Mouse (Mus musculus) ovary, postnatal 10 days (tissue): ENCODE results near the gene Gm1043.

Experiments
- DNase-seq: peaks from one replicate; pipeline ENCODE4 v3.0.0; 2022; ENCODE audit warnings: low spot score

The Gm1043 gene

DNA sequence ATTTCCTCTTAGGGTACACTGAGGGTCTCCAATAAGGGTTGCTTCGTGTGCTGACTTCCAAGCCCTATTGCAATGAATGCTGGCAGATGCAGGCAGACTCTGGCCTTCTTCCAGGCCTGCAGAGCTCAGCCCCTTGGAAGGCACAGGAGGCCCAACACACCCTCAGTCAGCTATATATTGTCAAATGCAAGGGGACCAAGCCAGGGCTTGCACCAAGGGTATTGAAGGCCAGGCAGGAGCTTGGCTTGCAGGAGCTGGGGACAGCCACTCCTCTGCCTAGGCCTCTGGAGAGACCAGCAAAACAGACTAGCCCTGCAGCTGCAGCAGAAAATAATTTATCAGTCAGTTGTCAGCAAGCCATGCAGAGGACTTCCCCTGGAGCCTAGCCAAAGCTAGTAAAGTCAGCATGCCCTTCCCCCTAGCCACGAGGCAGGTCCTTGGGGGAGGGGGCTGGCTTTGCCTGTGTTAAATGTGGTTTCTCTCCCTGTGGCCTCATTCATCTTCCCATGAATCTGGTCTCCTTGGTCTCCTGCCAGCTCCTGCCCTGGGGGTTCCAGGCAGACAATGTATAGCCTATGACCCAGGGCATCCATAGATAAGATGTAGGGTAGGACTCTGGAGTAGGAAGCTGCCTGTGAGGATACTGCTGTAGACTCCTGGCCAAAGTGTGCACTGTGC is 113.0 kb downstream of the Gm1043 start:
- no peak for DNase-seq

DNA sequence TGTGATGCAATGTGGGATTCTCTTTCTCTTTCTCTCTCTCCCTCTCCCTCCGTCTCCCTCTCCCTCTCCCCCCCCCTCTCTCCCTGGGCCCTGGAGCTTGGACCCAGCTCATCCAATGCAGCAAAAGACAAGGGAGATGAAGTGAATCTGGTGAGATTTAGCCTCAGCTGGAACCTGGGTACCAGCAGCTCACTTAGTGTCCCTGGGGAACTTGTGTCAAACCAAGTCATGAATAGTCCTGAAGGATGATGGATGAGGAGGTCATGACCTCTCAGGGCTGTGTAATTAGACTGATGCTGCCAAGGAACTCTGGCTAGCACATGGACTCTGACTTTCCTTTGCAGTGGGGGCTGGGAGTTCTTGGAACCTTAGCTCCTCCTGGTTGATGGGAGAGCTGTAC is 117.1 kb downstream of the Gm1043 start:
- no peak for DNase-seq

DNA sequence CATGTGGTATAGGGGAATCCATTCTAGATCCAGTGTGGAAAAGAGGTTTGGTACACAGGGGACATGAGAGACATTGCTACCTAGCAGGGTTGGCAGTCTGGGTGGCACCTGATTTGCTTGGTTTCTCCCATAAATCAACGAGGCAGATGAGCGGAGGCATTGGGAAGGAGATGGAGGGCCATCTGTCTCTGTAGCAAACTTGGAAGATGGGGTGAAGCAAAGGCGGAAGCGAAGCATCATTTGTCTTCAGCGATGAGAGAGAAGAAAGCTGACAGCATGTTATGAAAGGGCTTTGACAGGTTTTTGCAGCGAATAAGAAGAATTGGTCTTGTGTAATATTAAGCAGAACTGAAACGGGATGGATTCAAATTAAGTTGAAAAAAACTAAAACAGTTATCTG is 119.7 kb downstream of the Gm1043 start:
- no peak for DNase-seq

DNA sequence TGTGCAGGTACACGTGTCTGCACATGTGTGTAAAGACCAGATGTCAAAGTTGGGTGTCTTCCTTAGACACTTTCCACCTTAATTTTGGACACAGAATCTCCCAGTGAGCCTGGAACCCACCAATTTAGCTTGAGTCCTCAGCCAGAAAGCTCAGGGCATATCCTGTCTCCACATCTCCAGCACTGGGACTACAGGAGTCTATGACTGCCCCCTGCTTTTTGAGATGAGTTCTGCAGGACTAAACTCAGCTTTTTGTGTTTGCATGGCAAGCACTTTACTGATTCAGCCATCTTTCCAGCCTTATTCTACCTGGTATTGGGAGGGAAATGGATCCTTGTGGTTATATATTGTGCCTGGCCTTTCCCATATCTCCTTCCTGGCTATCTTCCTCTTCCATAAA is 120.2 kb downstream of the Gm1043 start:
- no peak for DNase-seq

DNA sequence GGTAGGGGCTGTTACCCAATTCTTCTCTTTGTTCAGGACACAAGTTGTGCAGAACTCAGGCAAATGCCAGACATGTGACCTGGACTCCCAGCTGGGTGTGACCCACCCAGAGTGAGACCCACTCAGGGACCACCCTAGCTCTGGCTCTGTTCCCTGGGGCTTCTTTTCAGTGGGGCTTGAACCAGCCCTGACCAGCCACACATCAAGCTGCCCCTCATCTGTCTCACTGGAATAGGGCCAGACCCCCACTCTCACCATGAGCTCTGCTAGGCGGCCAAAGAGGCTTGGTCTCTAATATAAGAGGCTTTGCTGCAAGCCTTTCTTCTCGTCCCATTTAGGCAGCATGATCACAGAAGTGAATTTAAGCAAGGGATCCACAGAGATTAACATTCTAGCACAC is 121.2 kb downstream of the Gm1043 start:
- no peak for DNase-seq

DNA sequence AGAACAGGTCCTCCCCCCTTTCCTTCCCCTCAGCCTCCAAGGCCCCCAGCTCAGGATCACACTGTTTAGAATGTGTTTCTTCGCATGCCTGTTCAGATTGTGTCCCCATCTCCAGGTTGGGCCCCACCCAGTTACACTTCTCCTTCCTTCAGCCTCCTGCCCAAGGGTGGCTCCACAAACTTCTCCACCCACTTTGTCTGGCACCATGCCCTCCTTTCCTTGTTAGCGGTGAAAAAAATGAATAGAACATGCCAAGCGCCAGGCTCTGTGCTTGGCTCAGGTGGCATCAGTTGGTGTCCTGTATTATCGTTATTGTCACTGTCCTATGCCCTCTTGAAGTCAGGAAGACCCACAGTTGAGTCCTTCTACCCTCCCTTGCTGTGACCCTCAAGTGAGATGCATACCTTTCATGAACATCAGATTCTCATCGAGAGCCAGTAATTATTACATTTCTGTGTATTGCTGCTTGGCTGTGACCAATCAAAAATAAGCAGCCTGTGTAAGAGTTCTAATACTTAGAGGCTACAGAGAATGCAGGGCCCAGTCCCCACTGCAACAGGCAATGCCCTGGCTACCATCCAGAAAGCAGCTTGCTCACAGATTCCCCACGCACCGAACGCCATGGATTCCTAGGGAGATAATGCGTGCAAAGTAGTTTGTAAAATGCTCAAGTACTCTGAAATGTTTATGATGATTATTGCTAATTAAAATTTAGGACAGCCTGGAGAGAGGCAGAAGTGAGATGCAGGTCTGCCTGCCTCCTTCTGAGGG is 128.0 kb downstream of the Gm1043 start:
- DNase-seq, result no peak

DNA sequence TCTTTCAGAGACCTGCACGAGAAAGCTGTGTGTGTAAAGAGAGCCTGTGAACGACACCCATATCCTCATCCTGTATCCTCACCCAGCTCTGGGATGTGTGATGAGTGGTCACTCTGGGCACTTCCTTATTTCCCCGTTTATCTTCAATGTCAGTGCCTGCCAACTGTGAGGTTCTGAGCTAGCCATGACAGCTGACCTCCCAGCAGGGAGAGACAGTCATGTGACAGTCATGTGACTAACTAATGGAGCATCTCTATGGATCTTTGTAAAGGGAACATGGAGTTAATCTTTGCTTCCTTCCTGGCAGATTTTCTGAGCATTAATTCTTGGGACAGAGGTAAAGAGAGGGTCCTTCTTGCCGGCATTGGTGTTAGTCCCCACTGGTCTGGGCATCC is 128.5 kb downstream of the Gm1043 start:
- no peak for DNase-seq

DNA sequence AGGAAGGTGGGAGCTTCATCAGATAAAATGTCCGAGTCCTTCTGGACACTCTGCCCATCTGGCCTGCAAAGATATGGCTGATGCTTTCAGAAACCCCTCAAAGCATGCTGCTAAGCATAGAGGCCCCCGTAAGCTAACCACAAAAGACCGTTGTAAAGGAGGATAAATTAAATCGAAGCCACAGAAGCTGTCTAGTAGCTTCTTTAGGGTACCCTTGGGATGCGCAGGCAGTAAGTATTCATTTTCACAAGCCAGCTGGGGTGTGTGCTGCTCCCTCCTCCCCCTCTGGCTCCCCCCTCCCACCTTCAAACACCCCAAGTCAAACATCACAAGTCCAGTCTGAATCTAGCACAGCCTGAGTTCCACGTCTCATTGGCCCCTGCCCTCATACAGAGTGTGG is 129.4 kb downstream of the Gm1043 start:
- DNase-seq, result no peak

DNA sequence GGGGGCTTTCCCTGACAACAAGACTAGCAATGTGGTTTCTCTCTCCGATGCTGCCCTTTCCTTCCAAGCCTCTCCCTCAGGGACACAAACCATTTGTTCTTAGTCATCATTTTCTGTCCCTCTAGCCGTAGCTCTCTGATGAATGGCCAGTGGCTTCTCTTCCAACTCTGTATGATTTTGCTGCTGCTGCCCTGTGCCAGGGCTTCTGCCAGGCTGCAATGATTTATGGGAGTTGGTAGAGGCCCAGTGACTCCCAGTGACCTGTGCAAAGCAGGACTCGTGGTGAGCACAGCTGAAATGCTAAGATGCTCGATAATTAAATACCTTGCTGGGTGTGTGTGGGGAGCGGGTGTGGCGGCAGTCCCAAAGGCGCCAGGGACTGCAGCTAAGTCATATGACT is 130.1 kb downstream of the Gm1043 start:
- DNase-seq, result no peak

DNA sequence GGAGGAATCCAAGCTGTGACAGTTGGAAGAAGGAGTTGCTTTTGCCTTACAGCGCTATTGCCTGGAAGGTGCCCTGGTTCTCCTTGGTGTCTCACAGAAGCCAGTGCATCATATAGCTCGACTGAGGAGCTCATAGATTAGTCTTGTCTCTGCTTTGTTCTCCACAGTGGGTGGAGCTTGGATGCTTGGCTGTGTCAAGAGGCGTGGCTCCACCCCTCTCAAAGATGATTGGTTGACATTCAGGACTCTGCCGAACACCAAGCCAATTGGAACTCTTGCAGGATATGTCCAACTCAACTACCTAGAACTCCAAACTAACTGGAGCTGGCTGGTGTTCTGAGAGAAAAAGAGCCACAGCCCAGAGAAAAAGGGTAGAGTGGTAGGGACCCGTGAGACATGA is 134.4 kb downstream of the Gm1043 start:
- no peak for DNase-seq

DNA sequence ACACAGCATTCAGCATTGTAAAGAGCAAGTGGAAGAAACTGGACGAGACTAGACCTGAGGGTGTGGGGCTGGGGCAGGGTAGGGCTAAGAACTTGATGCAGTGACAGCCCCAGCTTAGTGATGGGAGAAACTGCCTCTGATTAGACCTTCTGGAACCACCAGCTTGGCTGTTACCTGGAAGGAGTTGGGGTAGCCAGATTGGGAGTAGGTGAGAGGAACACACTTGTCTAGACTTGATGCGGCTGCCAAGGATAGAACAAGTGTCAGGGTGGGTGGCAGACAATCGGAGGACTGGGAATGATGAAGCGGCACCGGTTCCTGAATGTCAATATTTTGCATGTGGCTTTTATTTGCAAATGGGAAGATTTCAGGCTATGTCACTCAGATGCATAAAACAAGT is 135.4 kb downstream of the Gm1043 start:
- no peak for DNase-seq

DNA sequence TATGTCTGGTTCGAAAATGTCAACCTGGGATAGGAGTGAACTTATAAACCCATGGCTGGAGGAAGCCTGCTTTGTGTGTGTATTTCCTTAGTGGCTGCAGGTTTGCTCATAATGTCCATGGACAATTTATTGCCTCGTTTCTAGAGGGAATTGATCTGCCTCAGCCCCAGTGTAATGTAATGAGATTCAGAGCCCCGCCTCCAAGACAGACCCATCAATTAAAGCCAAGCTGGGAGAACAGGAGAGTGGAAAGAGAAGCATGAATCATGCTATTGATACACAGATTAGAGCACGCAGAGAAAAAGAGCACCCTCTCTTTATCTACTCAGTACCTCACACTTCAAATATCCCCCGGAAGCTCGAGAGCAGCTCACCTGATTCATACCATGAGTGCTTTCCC is 136.4 kb downstream of the Gm1043 start:
- no peak for DNase-seq

DNA sequence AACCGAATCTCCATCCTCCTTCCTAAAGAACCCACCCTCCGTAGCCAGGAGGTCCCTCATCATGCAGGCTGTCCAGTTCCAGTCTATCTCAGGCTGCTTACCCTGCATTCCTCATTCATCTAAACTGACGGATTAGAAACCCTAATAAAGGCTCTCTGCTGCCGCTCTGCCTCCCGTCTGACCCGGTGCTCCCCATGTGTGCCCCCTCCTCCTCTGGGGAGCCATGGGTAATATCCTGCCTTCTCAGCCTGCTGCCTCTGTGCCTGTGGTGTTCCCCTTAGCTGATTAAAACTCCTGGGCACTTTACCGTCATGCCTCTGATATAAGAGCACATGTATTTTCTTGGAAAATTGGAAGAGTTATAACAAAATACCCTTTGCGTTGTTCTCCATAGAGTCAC is 137.1 kb downstream of the Gm1043 start:
- no peak for DNase-seq

DNA sequence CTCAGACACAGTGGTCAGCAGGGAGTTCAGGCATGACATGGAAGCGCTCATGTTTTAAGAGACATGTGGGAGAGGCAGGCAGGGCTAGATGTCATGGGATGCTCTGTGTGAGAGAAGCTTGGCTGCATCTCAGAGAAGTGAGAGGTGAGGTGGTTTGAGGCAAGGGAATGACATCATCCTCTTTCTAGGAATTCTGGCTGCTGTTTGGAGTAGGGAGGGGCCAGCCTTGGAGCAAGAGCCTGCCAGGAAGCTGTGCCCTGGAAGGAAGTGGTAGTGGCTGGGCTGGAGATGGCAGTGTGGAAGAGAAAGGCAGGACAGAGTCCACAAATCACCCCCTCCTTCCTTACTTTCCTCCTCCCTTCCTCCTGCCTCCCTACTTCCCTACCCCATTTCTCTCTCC is 140.5 kb downstream of the Gm1043 start:
- no peak for DNase-seq

DNA sequence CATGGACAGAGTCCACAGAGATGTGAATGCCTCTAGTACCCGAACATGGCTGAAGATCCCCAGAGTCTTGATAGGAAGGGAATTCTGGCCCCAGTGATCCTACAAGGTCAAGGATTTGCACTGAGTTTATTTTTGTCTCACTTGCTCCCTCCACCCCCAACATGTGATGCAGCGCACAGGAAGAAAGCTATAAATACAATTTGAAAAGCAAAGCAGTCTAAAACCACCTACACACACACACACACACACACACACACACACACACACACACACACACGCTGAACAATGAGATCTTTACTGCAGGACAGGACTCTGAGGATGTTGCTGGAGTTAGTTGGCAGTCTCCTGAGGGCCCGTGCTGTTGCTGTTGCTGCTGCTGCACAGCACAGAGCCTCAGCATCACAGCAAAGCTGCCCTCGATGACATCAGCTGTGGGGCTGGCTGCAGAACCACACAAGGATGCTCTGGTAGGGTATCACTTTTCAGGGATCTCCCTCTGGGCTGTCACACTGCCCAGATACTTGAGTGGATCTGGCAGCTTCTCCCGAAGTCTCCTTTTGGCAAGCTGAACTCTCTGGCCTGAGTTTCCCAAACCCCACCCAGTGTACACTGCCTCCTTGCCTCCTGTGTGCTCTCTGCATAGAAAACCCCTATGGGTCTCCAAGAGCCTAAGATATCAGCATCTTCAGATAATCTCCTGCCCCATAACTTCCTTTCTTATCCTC is 142.9 kb downstream of the Gm1043 start:
- DNase-seq, result no peak

DNA sequence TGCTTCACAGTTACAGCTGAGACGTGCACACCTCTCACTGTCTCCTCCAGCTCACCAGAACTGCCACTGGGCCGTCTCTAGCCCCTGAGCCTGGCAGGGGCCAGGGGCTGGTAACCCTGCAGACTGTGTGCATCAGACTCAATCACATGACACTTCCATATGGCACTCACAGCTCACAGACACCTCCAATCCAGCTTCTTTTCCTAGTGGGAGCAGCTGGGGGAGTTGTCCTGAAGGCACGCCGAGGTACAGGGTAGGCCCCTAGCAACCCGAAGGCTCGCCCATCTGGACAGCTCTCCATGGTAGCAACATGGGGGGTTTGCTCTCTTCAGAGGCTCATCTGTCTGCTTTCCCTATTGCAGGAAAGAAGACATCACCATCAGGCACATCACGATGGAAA is 143.7 kb downstream of the Gm1043 start:
- DNase-seq, result no peak

DNA sequence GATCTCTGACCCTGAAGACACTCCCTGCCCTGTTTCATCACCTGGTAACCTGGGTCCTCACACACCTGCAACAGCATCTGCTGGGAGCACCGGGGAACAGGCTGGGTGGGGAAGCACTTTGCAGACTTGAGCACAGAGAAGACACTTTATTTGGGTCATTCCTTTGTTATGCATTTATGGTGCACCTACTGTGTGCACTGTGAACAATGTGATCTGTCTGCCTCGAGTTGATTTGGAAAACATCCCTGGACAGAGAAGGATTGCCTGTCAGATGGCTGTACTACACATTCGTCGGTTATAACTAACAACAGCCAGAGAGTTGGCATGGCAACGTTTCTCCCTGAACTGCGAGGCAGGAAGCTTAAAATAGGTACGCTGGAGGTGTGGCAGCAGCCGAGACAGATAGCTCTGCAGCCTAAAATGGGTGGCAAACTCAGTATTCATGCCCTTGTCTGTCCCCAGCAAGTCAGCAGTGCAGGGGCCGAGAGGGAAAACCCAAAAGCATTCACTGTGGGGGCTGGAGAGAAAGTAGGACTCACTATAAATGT is 147.9 kb downstream of the Gm1043 start:
- DNase-seq, result no peak

DNA sequence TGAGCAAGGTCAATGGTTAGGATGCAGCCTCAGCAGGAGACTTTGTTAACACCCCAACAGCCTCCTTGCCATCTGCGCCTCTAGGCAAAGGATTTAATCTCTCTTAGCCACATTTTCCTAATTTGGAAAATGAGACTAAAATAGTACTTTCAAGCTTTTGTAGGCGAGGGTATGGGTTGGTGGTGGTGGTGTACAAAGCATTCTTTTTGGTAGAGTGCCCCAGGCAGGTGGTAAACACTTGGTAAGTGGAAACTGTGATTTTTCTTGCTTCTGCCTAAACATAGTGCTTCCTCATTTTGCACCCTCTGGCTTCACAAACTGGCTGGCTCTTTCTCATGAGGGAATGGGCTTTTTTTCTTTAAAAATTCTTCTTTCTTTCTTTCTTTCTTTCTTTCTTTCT is 153.5 kb downstream of the Gm1043 start:
- no peak for DNase-seq

DNA sequence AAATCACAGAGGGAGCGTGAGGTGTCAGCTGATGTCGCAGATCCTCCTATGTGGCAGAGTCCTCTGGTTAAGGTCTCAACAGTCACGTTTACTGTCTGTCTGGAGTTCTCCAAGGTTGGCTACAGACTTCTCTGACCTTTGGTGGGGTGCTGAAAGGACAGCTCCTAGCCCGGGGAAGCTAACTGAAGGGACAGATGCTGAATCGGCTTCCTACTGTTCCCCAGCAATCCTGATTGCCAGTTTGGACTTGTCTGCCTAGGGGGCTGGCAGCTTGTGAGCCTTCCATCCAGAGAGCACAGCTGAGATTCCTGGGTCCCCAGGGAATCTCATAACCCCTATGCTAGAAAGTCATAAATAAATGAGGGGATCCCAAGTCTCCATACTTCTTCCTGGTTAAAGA is 155.4 kb downstream of the Gm1043 start:
- DNase-seq, result no peak

DNA sequence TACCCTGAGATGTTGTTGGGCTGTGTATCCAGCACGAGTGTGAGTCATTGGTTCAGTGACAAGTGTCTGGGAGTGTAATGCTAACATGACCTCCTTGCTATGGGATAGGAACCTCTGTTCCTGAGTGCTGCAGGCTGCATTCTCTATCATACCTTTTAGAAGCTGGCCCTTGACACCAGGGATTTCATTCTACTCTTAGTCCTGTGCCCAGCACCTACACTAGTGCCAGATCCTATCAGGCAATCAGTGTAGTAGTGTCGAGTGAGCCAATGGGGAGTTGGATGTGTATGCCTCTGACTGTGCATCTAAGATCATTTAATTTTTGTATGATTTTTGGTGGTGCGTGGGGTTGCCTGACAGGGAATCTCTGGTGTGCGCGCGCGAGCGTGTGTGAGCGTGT is 156.1 kb downstream of the Gm1043 start:
- DNase-seq, result no peak

DNA sequence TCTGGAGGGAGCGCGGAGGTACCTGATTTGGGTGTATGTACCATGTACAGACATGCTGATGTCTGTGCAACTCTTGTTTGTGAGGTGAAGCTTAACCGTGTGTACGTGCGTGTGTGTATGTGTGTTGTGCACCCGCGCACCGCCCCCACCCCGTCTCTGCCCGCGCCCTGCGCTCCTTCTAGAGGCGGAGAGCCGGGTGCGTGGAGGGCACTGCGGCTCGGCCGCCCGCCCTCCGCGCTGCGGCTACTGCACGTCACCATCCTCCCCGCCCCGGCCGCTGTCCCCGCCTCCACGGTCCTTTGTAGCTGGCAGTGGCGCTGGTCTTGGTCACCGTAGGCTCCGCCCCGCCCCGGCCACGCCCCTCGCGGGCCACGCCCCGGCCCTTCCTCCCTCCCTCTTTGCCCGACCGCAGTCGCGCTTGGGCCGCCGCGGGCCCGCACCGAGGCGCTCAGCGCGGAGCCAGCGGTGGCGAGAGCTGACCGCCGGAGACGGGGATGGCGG is 156.5 kb downstream of the Gm1043 start, which contains the start of gene Crmp1:
TSS of gene Crmp1 (plus strand) at position 290 of the 501 bp plus-strand sequence.
- DNase-seq, result no peak

DNA sequence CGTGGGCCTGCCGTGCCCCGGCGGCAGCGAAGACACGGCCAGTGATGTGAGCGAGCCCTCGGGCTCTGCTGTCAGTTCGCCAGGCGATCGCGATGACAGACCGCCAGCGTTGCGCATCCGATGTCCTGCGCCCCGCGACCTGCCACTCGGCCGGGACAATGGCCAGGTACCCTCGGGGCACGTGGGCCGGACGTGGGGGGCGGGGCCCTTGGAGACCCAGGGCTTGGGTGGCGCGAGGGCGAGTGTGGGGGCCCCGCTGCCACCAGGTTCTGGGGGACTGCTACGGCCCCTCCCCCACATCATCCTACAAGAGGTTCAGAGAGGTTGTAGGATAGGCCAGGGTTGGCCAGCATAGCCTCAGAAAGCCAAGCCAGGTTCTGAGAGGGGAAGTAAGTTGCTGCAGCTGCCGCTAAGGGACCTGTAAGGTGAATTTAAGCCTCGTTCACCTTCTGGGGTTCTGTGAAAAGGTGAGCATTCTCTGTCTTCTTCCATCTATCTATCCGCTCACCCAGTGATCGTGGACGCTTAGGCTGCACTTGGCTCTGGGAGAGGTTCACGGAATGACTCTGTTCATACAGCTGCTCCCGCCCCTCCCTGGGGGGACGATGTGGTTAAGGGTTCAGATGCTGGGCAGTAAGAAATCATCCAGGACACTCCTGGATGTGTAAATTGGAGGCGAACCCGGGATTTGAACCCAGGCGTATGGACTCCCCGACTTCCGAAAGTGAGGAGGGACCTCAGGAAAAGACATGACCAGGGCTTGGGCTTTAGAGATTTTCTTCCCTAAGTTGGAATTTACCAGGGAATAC is 157.4 kb downstream of the Gm1043 start:
- no peak for DNase-seq
